Mouse (Mus musculus) CH12.LX (cell line): ENCODE measurements at regions not wholly inside any gene's neighbourhood (a gene's known extent, or its start where the extent isn't known, plus 50 kb on each side); places are given as distances from the start of the nearest gene placed in this dataset.

Experiments
- DNase-seq: peaks from one replicate; pipeline ENCODE4 v3.0.0-alpha.2; 2013; ENCODE audit errors: extremely low read depth
- H3K27ac ChIP-seq: 2 replicates; pipeline ENCODE4 v1.5.1; 2012; ENCODE audit warnings: low read depth, mild to moderate bottlenecking, control low read depth, moderate library complexity; ENCODE audit not compliant: insufficient read depth
- H3K27me3 ChIP-seq: replicated peaks from 2 replicates; pipeline ENCODE3; 2012; ENCODE audit warnings: inconsistent platforms
- H3K36me3 ChIP-seq, 2 experiments: replicated peaks in 1 of 2; 2 replicates each; pipeline versions ENCODE3 to v1.6.1; 2012; ENCODE audit warnings: inconsistent platforms in 1 of 2, low read length in 1 of 2, mild to moderate bottlenecking in 1 of 2, mixed read lengths in 1 of 2, moderate library complexity in 1 of 2; ENCODE audit not compliant: control insufficient read depth in 1 of 2, insufficient read depth in 1 of 2
- H3K4me1 ChIP-seq, 2 experiments: 2 replicates each; pipeline ENCODE4 v1.6.1; 2012; ENCODE audit warnings: inconsistent platforms in 1 of 2, moderate library complexity in 1 of 2; ENCODE audit not compliant: insufficient read depth in 2 of 2, control insufficient read depth in 1 of 2
- H3K4me2 ChIP-seq: 2 replicates; pipeline ENCODE4 v1.6.1; 2012; ENCODE audit warnings: low read depth, mild to moderate bottlenecking, control low read depth; ENCODE audit not compliant: poor library complexity, insufficient read depth, severe bottlenecking
- H3K4me3 ChIP-seq, 3 experiments: fragments of 150-350 bp in 1 of 3; sonication (generic) in 1 of 3; replicated peaks in 1 of 3; 2 replicates each; pipeline versions ENCODE3 to v1.5.1; 2011 to 2012; ENCODE audit warnings: low read depth in 2 of 3, low read length in 2 of 3, mild to moderate bottlenecking in 2 of 3, moderate library complexity in 2 of 3, control low read depth in 1 of 3, improper control_type of control experiment in 1 of 3, inconsistent platforms in 1 of 3, mixed read lengths in 1 of 3; ENCODE audit not compliant: poor library complexity in 1 of 3
- H3K79me2 ChIP-seq: replicated peaks from 2 replicates; pipeline ENCODE4 v1.6.1; 2012; ENCODE audit warnings: mild to moderate bottlenecking, moderate library complexity; ENCODE audit not compliant: control insufficient read depth, poor library complexity, insufficient read depth, severe bottlenecking; ENCODE audit errors: extremely low read depth
- H3K9ac ChIP-seq: 2 replicates; pipeline ENCODE4 v1.6.1; 2012; ENCODE audit warnings: low read depth, mild to moderate bottlenecking, control low read depth, moderate library complexity; ENCODE audit not compliant: insufficient read depth
- H3K9me3 ChIP-seq: replicated peaks from 2 replicates; pipeline ENCODE3; 2012; ENCODE audit warnings: low read length, inconsistent platforms, mixed read lengths
- CTCF ChIP-seq, 2 experiments: IDR thresholded peaks in 1 of 2; conservative IDR thresholded peaks in 1 of 2; 2 replicates each; pipeline ENCODE4 v1.5.1; 2011 to 2012; ENCODE audit warnings: low read depth in 2 of 2, low read length in 2 of 2, improper control_type of control experiment in 1 of 2, inconsistent platforms in 1 of 2, mild to moderate bottlenecking in 1 of 2, moderate library complexity in 1 of 2
- E2F4 ChIP-seq: IDR thresholded peaks from 2 replicates; pipeline ENCODE4 v1.6.1; 2011; ENCODE audit warnings: low read depth, low read length, improper control_type of control experiment; ENCODE audit not compliant: insufficient replicate concordance
- ELF1 ChIP-seq: IDR thresholded peaks from 2 replicates; pipeline ENCODE4 v1.6.1; 2014; ENCODE audit warnings: low read depth, mild to moderate bottlenecking, inconsistent platforms, low read length, improper control_type of control experiment
- ETS1 ChIP-seq: conservative IDR thresholded peaks from 2 replicates; pipeline ENCODE4 v1.6.1; 2012; ENCODE audit warnings: low read depth, mild to moderate bottlenecking, inconsistent platforms, low read length, improper control_type of control experiment, moderate library complexity
- GABPA ChIP-seq: IDR thresholded peaks from 2 replicates; pipeline ENCODE4 v1.6.1; 2012; ENCODE audit warnings: low read depth, low read length, improper control_type of control experiment, inconsistent platforms; ENCODE audit not compliant: insufficient replicate concordance
- HCFC1 ChIP-seq: IDR thresholded peaks from 2 replicates; pipeline ENCODE4 v1.6.1; 2012; ENCODE audit warnings: low read depth, mild to moderate bottlenecking, inconsistent platforms, low read length, improper control_type of control experiment
- JUN ChIP-seq: IDR thresholded peaks from 2 replicates; pipeline ENCODE4 v1.6.1; 2011; ENCODE audit warnings: low read depth, mild to moderate bottlenecking, low read length, improper control_type of control experiment, moderate library complexity; ENCODE audit not compliant: insufficient read depth
- JUND ChIP-seq: conservative IDR thresholded peaks from 2 replicates; pipeline ENCODE4 v1.6.1; 2011; ENCODE audit warnings: low read depth, low read length, improper control_type of control experiment
- MAFK ChIP-seq: IDR thresholded peaks from 2 replicates; pipeline ENCODE4 v1.6.1; 2011; ENCODE audit warnings: low read length, improper control_type of control experiment; ENCODE audit not compliant: insufficient replicate concordance
- MAX ChIP-seq: IDR thresholded peaks from 2 replicates; pipeline ENCODE4 v1.6.1; 2011; ENCODE audit warnings: low read length, improper control_type of control experiment
- NRF1 ChIP-seq: IDR thresholded peaks from 2 replicates; pipeline ENCODE4 v1.6.1; 2014; ENCODE audit warnings: low read depth, mild to moderate bottlenecking, inconsistent platforms, low read length, improper control_type of control experiment, moderate library complexity
- POLR2A ChIP-seq: IDR thresholded peaks from 2 replicates; pipeline ENCODE4 v1.6.1; 2011; ENCODE audit warnings: low read depth, mild to moderate bottlenecking, improper control_type of control experiment, low read length
- RCOR1 ChIP-seq: conservative IDR thresholded peaks from 2 replicates; pipeline ENCODE4 v1.6.1; 2012; ENCODE audit warnings: low read depth, mild to moderate bottlenecking, inconsistent platforms, low read length, improper control_type of control experiment
- UBTF ChIP-seq: IDR thresholded peaks from 2 replicates; pipeline ENCODE4 v1.6.1; 2012; ENCODE audit warnings: low read depth, mild to moderate bottlenecking, inconsistent platforms, low read length, improper control_type of control experiment, moderate library complexity
- USF1 ChIP-seq: IDR thresholded peaks from 2 replicates; pipeline ENCODE4 v1.6.1; 2014; ENCODE audit warnings: low read depth, mild to moderate bottlenecking, inconsistent platforms, low read length, improper control_type of control experiment
- ZKSCAN1 ChIP-seq: IDR thresholded peaks from 2 replicates; pipeline ENCODE4 v1.6.1; 2012; ENCODE audit warnings: low read depth, inconsistent platforms, low read length, improper control_type of control experiment, borderline replicate concordance
- ZNF384 ChIP-seq: IDR thresholded peaks from 2 replicates; pipeline ENCODE4 v1.6.1; 2012; ENCODE audit warnings: low read depth, low read length, improper control_type of control experiment, inconsistent platforms
- dilution Hi-C: fragments of 300-500 bp; cut with MboI; formaldehyde crosslinking; loops from 2 replicates; pipeline ENCODE4 v1.14.3; 2020; ENCODE audit warnings: low sequenced_read_pairs; ENCODE audit not compliant: extremely low pct_unique_long_range_greater_than_20kb, extremely low pct_ligation_motif_present
- in situ Hi-C: fragments of 300-500 bp; cut with MboI; formaldehyde crosslinking; loops from 3 replicates; pipeline ENCODE4 v1.14.3; 2019; ENCODE audit warnings: low sequenced_read_pairs, low pct_ligation_motif_present, low pct_unique_long_range_greater_than_20kb, mixed read lengths

GRCm38 (mm10) chr12:64137997-64138396 lies 336.5 kb downstream of the Fscb start:
- TF ChIP-seq MAX: no peak
- no peak for TF ChIP-seq ETS1
- TF ChIP-seq CTCF (conservative IDR thresholded peaks at IDR 0.05 in 1 of 2, IDR thresholded peaks at IDR 0.05 in 1 of 2; ENCODE audit: low read depth in 2 of 2, low read length in 2 of 2): no peak
- TF ChIP-seq POLR2A: no peak
- TF ChIP-seq JUND: no peak
- TF ChIP-seq USF1: no peak
- no peak for TF ChIP-seq ELF1
- TF ChIP-seq ZKSCAN1: no peak
- no peak for TF ChIP-seq MAFK
- TF ChIP-seq GABPA: no peak
- dilution Hi-C loops (no loop called here), in situ Hi-C loops (no loop called here)
- H3K36me3 ChIP-seq: no peaks in the 10 kb centered on the region
- H3K9ac ChIP-seq: no peak overlapping the region
- no peak overlapping the region for H3K27ac ChIP-seq
- H3K9me3 ChIP-seq: peaks cover 21% of the 10 kb centered on the region
- DNase-seq: no peak
- no peak overlapping the region for H3K4me3 ChIP-seq
- no peak overlapping the region for H3K4me2 ChIP-seq
- no peaks in the 10 kb centered on the region for H3K4me1 ChIP-seq
- no peaks in the 10 kb centered on the region for H3K79me2 ChIP-seq
- H3K27me3 ChIP-seq: no peaks in the 10 kb centered on the region

GRCm38 (mm10) chr12:64116438-64116837 lies 358.1 kb downstream of the Fscb start:
- H3K9ac ChIP-seq: no peak overlapping the region
- peaks cover 11% of the 10 kb centered on the region for H3K9me3 ChIP-seq
- H3K4me3 ChIP-seq: no peak overlapping the region
- no peak overlapping the region for H3K4me2 ChIP-seq
- no peaks in the 10 kb centered on the region for H3K27me3 ChIP-seq
- H3K36me3 ChIP-seq: no peaks in the 10 kb centered on the region
- DNase-seq: no peak
- dilution Hi-C loops: no loop called here
- in situ Hi-C loops: no loop called here
- no peaks in the 10 kb centered on the region for H3K4me1 ChIP-seq
- H3K79me2 ChIP-seq: no peaks in the 10 kb centered on the region
- H3K27ac ChIP-seq: no peak overlapping the region
- TF ChIP-seq POLR2A (no peak), HCFC1 (no peak), RCOR1 (no peak), NRF1 (no peak), E2F4 (no peak), JUN (no peak), ZNF384 (no peak), UBTF (no peak)
- TF ChIP-seq, all 38 proteins: peak for 0
